Mouse (Mus musculus): ENCODE data around the gene Ccdc93. TPM values are rescaled to one million over a fixed set of nuclear protein-coding genes. Genes with fewer than 3 reads are reported as not detected.

The Ccdc93 gene
- polyA plus RNA-seq, 1 experiment = 18.2 TPM

DNA sequence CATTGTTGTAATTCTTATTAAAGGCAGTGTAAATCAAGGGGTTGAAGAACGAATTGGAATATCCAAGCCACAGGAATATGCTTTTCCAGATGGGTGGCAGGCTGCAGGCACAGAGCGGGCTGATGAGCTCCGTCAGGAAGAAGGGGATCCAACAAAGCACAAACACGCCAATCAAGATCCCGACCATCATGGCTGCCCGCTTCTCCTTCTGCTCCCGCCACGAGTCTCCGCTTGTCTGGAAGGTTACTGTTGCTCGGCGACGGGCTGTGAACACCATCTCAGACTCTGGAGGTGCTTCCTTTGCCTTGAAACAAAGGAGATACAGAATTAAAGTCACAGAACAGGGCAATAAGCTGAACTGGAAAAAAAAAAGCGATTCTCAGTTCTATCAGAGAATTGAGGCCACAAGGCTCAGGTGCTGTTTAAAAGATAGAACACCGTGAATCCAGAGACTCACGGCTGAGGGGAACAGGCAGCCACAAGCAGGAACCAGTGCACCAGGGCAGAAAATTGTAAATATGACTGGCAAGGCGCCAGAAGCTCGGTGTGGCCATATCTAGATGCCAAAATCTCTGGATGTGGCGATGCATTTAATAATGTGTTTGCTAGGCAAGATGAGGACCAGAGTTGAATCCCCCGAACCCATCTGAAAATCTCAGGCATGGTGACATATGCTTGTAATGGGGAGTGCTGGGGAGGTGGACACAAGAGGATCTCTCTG is 79.7 kb downstream of the Ccdc93 start:
- DNase-seq (ENCODE audit: extremely low spot score in 1 of 2, low spot score in 1 of 2) = no peak

DNA sequence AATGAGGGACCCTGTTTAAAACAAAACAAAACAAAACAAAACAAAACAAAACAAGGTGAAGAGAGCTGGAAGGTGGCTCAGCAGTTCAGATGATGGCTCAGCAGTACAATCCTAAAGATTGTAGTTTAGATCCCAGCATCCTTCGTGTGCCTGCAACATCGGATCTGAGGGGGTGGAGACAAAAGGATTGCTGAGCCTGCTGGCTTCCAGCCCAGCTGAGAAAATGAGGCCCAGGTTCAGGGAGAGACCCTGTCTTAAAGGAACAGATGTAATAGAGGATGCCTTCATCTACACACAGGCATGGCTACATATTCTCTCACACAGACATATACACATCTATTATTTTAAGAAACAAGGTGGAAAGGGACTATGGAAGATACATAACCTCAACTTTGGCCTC is 80.3 kb downstream of the Ccdc93 start:
- DNase-seq (ENCODE audit: extremely low spot score in 1 of 2, low spot score in 1 of 2) = no peak

DNA sequence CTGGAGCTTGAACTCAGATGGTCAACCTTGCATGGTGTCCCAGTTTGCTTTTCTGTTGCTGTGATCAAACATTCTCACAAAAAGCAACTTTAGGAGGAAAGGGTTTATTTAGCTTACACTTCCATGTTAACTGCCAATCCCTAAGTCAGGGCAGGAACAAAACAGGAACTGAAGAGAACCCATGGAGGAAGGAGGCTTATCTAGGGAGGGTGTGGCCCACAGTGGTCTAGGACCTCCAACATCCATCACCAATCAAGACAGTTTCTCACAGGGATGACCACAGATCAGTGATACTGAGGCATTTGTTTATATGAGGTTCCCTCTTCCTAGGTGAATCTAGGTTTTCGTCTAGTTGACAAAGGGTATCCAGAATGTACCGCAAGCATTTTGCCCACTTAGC is 81.1 kb downstream of the Ccdc93 start:
- DNase-seq (ENCODE audit: extremely low spot score in 1 of 2, low spot score in 1 of 2) = no peak

DNA sequence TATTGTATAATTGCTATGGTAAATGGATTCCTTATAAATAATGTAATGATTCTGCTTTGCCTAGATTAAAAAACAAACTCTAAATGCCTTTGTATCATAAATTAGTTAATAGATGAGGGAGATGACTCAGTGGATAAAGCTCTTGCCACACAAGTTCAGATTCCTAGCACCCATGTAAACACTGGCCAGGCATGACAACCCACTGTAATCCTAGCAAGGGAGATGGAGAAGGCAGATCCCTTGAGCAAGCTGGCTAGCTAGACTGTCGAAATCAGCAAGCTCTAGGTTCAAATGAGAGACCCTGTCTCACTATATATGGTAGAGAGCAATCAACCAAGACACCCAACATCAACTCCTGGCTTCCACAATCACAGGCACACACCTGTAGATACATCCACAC is 87.8 kb downstream of the Ccdc93 start:
- DNase-seq (ENCODE audit: extremely low spot score in 1 of 2, low spot score in 1 of 2) = no peak

DNA sequence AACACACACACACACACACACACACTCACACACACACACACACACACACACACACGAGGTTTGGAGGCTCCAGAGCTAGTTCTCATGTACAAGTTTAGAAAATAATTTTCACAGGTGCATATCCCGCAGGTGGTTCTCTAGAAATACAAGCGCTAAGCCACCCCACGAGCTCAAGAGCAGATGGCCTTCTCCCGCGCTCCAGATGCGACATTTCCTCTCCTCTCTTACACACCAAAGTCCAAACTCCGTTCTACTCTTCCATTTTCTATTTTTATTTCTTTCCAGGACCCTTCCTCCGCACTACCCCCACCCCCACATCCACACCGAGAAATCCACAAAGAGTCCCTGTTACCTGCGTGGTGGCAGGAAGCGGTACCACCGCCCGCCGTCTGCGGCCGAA is 96.2 kb downstream of the Ccdc93 start:
- DNase-seq (ENCODE audit: extremely low spot score in 1 of 2, low spot score in 1 of 2) = peak in 1 of 2 experiments; percentile 55

DNA sequence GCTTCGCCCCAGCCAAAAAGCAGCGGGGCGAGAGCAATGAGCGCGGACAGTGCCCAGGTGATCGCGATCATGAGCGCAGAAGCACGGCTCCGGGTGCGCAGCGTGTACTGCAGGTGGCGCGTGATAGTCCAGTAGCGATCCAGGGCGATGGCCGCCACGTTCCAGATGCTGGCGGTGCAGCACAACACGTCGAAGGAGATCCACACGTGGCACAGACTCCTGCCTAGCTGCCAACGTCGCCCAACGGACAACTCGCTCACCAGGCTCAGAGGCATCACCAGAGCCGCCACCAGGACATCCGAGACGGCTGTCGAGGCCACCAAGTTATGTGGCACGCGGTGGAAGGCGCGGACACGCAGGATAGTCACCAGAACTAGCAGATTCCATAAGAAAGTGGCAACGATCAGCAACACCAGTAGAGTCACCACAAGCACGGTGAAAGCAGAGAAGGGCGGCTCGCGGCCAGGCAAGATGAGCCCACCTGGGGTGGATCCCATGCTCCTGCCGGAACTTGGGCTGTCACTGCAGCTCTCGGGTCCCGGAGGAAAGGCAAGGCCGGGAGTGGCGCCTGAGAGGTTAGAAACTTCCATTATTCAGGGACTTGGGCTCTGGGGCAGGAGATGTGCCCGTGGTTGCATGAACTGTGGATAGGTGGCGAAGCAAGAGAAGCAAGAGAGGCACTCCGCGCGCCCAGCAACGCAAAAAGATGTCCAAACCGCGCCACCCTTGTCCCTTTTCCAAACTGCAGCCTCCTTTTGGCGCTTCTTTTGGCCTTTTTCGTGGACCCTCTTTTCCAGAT is 97.0 kb downstream of the Ccdc93 start:
- no peak for DNase-seq (ENCODE audit: extremely low spot score in 1 of 2, low spot score in 1 of 2)

DNA sequence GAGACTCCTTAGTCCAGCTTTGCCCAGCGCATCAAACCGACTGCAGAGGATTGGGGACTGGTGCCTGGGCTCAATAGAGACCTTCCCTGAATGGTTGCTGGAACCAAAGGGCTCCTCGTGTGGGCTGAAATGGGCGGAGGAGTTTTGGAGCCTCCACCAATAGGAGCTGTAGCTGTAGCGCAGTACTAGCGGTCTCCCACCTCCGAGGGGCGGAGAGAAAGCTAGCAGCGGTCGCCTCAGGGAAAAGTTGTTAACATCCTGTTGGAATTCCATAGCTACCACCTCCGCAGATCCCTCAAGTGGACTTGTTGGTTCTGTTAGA is 97.5 kb downstream of the Ccdc93 start, which contains the start of gene Htr5b:
Gene Htr5b, minus strand, starts transcription at position 67 of the 322 bp plus-strand sequence.
- DNase-seq (ENCODE audit: extremely low spot score in 1 of 2, low spot score in 1 of 2) = peak in 1 of 2 experiments; percentile 50

DNA sequence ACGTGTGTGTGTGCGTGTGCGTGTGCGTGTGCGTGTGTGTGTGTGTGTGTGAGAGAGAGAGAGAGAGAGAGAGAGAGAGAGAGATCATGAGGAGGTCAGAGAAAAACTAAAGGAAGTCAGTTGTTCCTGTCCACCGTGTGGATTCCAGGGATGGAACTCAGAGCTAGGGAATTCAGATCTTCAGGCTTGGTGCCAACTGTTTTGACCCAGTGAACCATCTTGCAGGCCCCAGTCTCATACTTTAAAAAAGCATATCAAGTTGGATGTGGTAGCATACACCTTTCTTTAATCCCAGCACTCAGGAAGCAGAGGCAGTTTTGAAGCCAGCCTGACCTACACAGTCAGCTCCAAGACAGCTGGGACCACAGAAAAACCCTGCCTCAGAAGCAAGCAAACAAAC is 98.4 kb downstream of the Ccdc93 start:
- DNase-seq (ENCODE audit: extremely low spot score in 1 of 2, low spot score in 1 of 2) = no peak

DNA sequence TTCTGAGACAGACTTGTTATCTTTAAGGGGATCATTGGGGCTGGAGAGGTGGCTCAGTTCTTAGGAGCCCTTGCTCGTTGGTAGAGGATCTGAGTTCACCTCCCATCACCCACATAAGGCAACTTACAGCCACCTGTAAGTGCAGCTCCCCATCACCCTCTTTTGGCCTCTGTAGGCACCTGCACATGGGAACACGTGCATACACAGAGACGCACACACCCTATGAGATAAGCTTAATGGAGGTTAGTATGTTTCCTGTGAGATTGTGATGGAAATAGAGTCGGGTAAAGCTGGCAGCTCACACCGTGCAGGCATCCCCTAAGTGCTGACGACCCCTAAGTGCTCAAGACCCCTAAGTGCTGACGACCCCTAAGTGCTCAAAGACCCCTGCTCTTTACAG is 100.6 kb downstream of the Ccdc93 start:
- DNase-seq (ENCODE audit: extremely low spot score in 1 of 2, low spot score in 1 of 2) = no peak

DNA sequence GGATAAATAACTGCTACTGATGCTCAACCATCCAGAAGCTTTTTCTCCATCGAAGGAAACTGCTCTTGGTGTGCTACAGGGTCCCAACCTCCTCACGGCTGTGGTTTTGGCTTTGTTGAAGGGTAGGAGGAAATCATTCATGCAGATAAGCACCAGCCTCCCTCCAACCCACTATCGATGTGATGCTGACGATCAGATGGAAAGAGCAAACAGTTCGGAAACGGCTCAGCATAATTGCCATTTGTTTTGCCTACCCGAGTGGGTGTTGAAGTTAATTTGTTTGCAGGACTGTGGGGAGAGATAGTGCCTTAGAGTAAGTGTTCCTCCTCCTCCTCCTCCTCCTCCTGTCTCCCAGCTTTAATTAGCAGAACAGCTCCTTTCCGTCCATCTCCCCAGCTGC is 109.5 kb downstream of the Ccdc93 start:
- no peak for DNase-seq (ENCODE audit: extremely low spot score in 1 of 2, low spot score in 1 of 2)

DNA sequence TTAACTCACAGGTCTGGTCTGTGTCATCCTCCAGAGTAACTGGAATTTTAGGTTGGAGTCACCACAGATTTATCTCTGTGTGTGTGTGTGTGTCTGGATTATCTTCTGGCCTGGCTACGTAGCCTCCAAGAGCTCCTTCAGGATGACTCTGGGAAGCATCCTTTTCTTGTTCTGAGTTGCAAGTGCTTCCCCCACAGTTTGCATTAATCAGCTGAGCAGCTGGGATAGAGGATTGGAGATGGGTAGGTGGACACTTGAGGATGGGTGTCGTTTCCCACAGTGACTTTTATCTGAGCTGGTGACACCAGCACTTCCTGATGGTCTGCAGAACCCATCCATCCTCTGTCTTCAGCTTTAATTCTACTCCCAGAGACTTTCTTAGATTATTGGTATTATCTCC is 116.0 kb downstream of the Ccdc93 start:
- peak in 1 of 2 experiments; percentile 56 for DNase-seq (ENCODE audit: extremely low spot score in 1 of 2, low spot score in 1 of 2)

DNA sequence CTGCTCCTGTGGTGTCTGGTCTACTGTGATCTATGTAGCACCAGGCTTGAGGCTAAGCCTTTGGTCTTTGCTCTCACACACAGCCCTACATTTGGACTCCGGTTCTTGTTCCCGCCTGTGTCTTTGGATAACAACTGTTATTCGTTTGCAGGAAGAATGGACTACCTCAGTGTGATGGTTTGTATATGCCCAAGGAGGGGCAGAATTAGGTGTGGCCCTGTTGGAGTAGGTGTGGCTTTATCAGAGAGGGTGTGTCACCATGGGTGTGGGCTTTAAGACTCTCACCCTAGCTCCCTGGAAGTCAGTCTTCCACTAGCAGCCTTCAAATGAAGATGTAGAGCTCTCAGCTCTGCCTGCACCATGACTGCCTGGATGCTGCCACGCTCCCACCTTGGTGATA is 117.8 kb downstream of the Ccdc93 start:
- no peak for DNase-seq (ENCODE audit: extremely low spot score in 1 of 2, low spot score in 1 of 2)

DNA sequence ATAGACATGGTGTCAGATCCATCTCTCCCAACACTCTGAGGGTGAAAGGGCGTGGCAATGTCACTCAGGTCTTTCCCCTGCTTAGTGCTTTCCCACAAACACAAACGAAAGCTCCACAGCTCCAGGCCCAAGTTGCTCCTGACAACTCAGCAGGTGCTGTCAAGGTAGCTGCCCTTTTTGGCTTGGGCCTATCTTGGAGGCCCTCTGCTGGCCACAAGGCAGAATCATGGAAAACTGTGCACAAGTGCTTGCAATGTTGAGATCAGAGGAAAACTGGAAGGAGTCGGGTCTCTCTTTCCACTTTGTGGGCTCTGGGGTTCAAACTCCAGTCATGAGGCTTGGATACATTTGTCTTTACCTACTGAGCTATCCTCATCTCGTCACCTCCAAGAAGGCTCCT is 118.6 kb downstream of the Ccdc93 start:
- DNase-seq (ENCODE audit: extremely low spot score in 1 of 2, low spot score in 1 of 2) = no peak

DNA sequence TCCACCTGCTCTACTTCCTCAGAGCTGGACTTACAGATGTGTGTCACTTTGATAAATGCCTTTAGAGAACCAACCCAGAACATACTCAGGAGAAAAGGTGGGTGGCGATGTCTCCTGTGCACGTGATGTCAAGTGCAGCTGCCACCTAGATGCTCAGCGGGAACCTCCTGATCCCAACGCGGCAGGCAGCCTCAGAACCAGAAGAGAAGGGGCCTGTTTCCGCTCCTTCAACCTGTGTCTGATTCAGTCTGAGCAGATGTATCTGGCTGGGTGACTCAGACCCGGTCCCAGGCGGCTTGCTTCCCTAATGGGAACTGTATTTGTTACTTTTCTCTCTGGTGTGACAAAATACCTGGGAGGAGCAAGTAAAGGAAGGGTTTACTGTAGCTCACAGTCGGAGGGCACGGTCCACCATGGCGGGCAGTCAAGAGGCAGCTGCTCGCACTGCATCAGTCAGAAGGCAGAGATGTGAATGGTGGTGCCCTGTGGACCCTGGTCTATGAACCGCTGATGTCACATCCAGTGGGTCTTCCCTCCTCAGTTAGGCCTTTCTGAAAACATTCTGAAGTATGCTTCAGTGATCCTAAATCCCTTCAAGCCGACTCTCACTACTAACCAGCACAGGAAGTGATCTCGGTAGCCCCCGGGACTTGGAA is 120.1 kb downstream of the Ccdc93 start:
- peak in 1 of 2 experiments; percentile 27 for DNase-seq (ENCODE audit: extremely low spot score in 1 of 2, low spot score in 1 of 2)

DNA sequence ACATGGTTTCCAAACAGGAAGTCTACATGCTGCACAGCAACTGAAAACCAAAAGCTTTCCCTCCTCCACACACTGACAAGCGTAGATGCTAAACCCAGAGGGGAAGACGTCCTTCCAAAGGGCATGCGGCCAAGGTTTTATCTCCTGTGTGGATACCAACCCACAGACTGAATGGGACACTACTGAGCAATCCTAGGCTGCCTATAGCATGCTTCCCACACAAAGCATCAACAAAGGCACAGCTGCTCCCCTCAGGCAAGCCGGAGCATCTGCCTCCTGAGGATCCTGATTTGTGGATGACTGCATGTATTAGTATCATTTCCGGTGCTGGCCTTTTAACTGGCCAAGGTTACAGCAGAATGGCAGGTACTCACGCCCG is 120.6 kb downstream of the Ccdc93 start:
- DNase-seq (ENCODE audit: extremely low spot score in 1 of 2, low spot score in 1 of 2) = peak in 1 of 2 experiments; percentile 65

Other genes starting within 250 kb of the Ccdc93 start
- 52.9 and 55.3 TPM in 2 replicates for gene Insig2, start 98.5 kb upstream of the Ccdc93 start, polyA plus RNA-seq (2012; rRNA removed)
- gene Htr5b, start 97.4 kb downstream of the Ccdc93 start, polyA plus RNA-seq (2012; rRNA removed) = 1.9 and 2.2 TPM in 2 replicates
- gene Ddx18, start 136.9 kb downstream of the Ccdc93 start, polyA plus RNA-seq (2012; rRNA removed) = 32.5 and 39.2 TPM in 2 replicates